Mouse (Mus musculus): ENCODE measurements at regions not wholly inside any gene's neighbourhood (a gene's known extent, or its start where the extent isn't known, plus 50 kb on each side); places are given as distances from the start of the nearest gene placed in this dataset.
A peak's percentile ranks its signal among the peaks of the same experiment; 100 is the strongest.
"Not testable (repeated sequence)": the region's sequence is repeated elsewhere in the genome, so short reads cannot be mapped to it uniquely, and the experiment has no call there.

- no peak overlapping the region for H3K27ac ChIP-seq (ENCODE audit: low read length)
- H3K36me3 ChIP-seq (ENCODE audit: control insufficient read depth, insufficient read depth), result no peaks in the 10 kb centered on the region
- no peaks in the 10 kb centered on the region for H3K4me1 ChIP-seq (ENCODE audit: control insufficient read depth, low read depth, low read length)
- no peak overlapping the region for H3K4me3 ChIP-seq (ENCODE audit: low read depth, low read length)
- H3K9me3 ChIP-seq (replicated peaks; ENCODE audit: control insufficient read depth, low read length), result no peaks in the 10 kb centered on the region
- no peaks in the 10 kb centered on the region for H3K27me3 ChIP-seq (ENCODE audit: control insufficient read depth, insufficient read depth, low read depth, low read length)
- WGBS (ENCODE audit: insufficient replicate concordance), result 59% methylated on average over 1 of the region's 1 CpGs
- no peak for ATAC-seq (ENCODE audit: low read depth)
- H3K9ac ChIP-seq (ENCODE audit: low read depth, low read length), result no peak overlapping the region
- H3K4me2 ChIP-seq (ENCODE audit: low read depth, low read length), result no peak overlapping the region
Measured at GRCm38 (mm10) chr14:36288697-36289286, 194.1 kb downstream of the 4930474N05Rik start.

- Histone ChIP-seq H3K9me3 (replicated peaks; ENCODE audit: control insufficient read depth, low read length) (no peaks in the 10 kb centered on the region), H3K9ac (ENCODE audit: low read depth, low read length) (no peak overlapping the region), H3K4me1 (ENCODE audit: control insufficient read depth, low read depth, low read length) (no peaks in the 10 kb centered on the region), H3K4me2 (ENCODE audit: low read depth, low read length) (no peak overlapping the region), H3K27ac (ENCODE audit: low read length) (no peak overlapping the region), H3K36me3 (ENCODE audit: control insufficient read depth, insufficient read depth) (no peaks in the 10 kb centered on the region), H3K27me3 (ENCODE audit: control insufficient read depth, insufficient read depth, low read depth, low read length) (no peaks in the 10 kb centered on the region), H3K4me3 (ENCODE audit: low read depth, low read length) (no peak overlapping the region)
- no peak for ATAC-seq (ENCODE audit: low read depth)
- 71% methylated on average over 1 of the region's 1 CpGs for WGBS (ENCODE audit: insufficient replicate concordance)
Measured at GRCm38 (mm10) chr14:36310324-36310723, 215.6 kb downstream of the 4930474N05Rik start.

- H3K27ac ChIP-seq (ENCODE audit: low read length); H3K27me3 ChIP-seq (ENCODE audit: control insufficient read depth, insufficient read depth, low read depth, low read length); H3K4me1 ChIP-seq (ENCODE audit: control insufficient read depth, low read depth, low read length); H3K36me3 ChIP-seq (ENCODE audit: control insufficient read depth, insufficient read depth); H3K4me2 ChIP-seq (ENCODE audit: low read depth, low read length); ATAC-seq (ENCODE audit: low read depth); H3K9me3 ChIP-seq (replicated peaks; ENCODE audit: control insufficient read depth, low read length); H3K4me3 ChIP-seq (ENCODE audit: low read depth, low read length); H3K9ac ChIP-seq (ENCODE audit: low read depth, low read length): not testable (repeated sequence)
- 35% methylated on average over 1 of the region's 1 CpGs for WGBS (ENCODE audit: insufficient replicate concordance)
Measured at GRCm38 (mm10) chr14:36314673-36315072, 220.0 kb downstream of the 4930474N05Rik start.

GRCm38 (mm10) chr14:36316418-36317111 lies 221.8 kb downstream of the 4930474N05Rik start:
- H3K27ac ChIP-seq (ENCODE audit: low read length), result no peak overlapping the region
- peak; percentile 63 for ATAC-seq (ENCODE audit: low read depth)
- H3K9me3 ChIP-seq (replicated peaks; ENCODE audit: control insufficient read depth, low read length), result no peaks in the 10 kb centered on the region; the same call in 1 of the 2 replicates
- H3K27me3 ChIP-seq (ENCODE audit: control insufficient read depth, insufficient read depth, low read depth, low read length), result no peaks in the 10 kb centered on the region
- no peak overlapping the region for H3K4me3 ChIP-seq (ENCODE audit: low read depth, low read length)
- H3K4me1 ChIP-seq (ENCODE audit: control insufficient read depth, low read depth, low read length), result no peaks in the 10 kb centered on the region
- no peak overlapping the region for H3K4me2 ChIP-seq (ENCODE audit: low read depth, low read length)
- WGBS (ENCODE audit: insufficient replicate concordance), result 32% methylated on average over 4 of the region's 4 CpGs
- no peak overlapping the region for H3K9ac ChIP-seq (ENCODE audit: low read depth, low read length)
- H3K36me3 ChIP-seq (ENCODE audit: control insufficient read depth, insufficient read depth), result no peaks in the 10 kb centered on the region

- no peaks in the 10 kb centered on the region for H3K4me1 ChIP-seq (ENCODE audit: control insufficient read depth, low read depth, low read length)
- H3K4me3 ChIP-seq (ENCODE audit: low read depth, low read length), result no peak overlapping the region
- H3K27ac ChIP-seq (ENCODE audit: low read length), result no peak overlapping the region
- 50% methylated on average over 3 of the region's 3 CpGs for whole genome bisulfite sequencing (ENCODE audit: insufficient replicate concordance)
- no peak overlapping the region for H3K9ac ChIP-seq (ENCODE audit: low read depth, low read length)
- ATAC-seq (ENCODE audit: low read depth), result no peak
- H3K9me3 ChIP-seq (replicated peaks; ENCODE audit: control insufficient read depth, low read length), result no peaks in the 10 kb centered on the region
- H3K36me3 ChIP-seq (ENCODE audit: control insufficient read depth, insufficient read depth), result no peaks in the 10 kb centered on the region
- H3K4me2 ChIP-seq (ENCODE audit: low read depth, low read length), result no peak overlapping the region
- H3K27me3 ChIP-seq (ENCODE audit: control insufficient read depth, insufficient read depth, low read depth, low read length), result no peaks in the 10 kb centered on the region
Measured at GRCm38 (mm10) chr14:36328258-36328891, 233.7 kb downstream of the 4930474N05Rik start.

- H3K9ac ChIP-seq (ENCODE audit: low read depth, low read length), result no peak overlapping the region
- no peak for ATAC-seq (ENCODE audit: low read depth)
- WGBS (ENCODE audit: insufficient replicate concordance), result 61% methylated on average over 1 of the region's 1 CpGs
- no peaks in the 10 kb centered on the region for H3K36me3 ChIP-seq (ENCODE audit: control insufficient read depth, insufficient read depth)
- no peak overlapping the region for H3K4me2 ChIP-seq (ENCODE audit: low read depth, low read length)
- no peaks in the 10 kb centered on the region for H3K9me3 ChIP-seq (replicated peaks; ENCODE audit: control insufficient read depth, low read length)
- H3K4me1 ChIP-seq (ENCODE audit: control insufficient read depth, low read depth, low read length), result no peaks in the 10 kb centered on the region
- H3K4me3 ChIP-seq (ENCODE audit: low read depth, low read length), result no peak overlapping the region
- no peak overlapping the region for H3K27ac ChIP-seq (ENCODE audit: low read length)
- H3K27me3 ChIP-seq (ENCODE audit: control insufficient read depth, insufficient read depth, low read depth, low read length), result no peaks in the 10 kb centered on the region
Measured at GRCm38 (mm10) chr14:36340832-36341231, 246.1 kb downstream of the 4930474N05Rik start.
